Mouse (Mus musculus): Measurements from ENCODE around the gene Vmn1r30.

Vmn1r30 gene

GRCm38 (mm10) chr6:58443285-58443684, at the start of gene Vmn1r30:
Gene Vmn1r30 (minus strand): TSS chr6:58443385.
- DNase-seq (ENCODE audit: low read depth, low spot score): no peak

GRCm38 (mm10) chr6:58475230-58475629, 32.0 kb upstream of the Vmn1r30 start, which contains the start of gene Vmn1r31:
Gene Vmn1r31 (minus strand): TSS chr6:58475330.
- no peak for DNase-seq (ENCODE audit: low read depth, low spot score)
